Mouse (Mus musculus) liver, embryonic 14.5 days (tissue): Measurements from ENCODE around the gene Nup205. TPM values are rescaled to one million over a fixed set of nuclear protein-coding genes. Genes with fewer than 3 reads are reported as not detected.

ENCODE experiments used
- ATAC-seq: fragments of 200-750 bp; cut with Nextera tagmentation; 2 replicates; pipeline ENCODE4 v1.8.0; 2017; ENCODE audit warnings: moderate number of reproducible peaks, mild to moderate bottlenecking, moderate library complexity; ENCODE audit not compliant: insufficient read depth
- DNase-seq, 3 experiments: peaks; one replicate each; pipeline ENCODE4 v3.0.0-alpha.2; 2012 to 2013; ENCODE audit warnings: low read depth in 3 of 3, low spot score in 3 of 3
- H3K27ac ChIP-seq: fragments of 300-500 bp; sonication (generic); 2 replicates; pipeline ENCODE4 v1.5.1; 2014; ENCODE audit warnings: moderate library complexity, mild to moderate bottlenecking, control low read depth, inconsistent platforms
- H3K27me3 ChIP-seq: fragments of 300-500 bp; sonication (generic); 2 replicates; pipeline ENCODE4 v1.6.1; 2014; ENCODE audit warnings: mild to moderate bottlenecking, low read length, moderate library complexity; ENCODE audit not compliant: control insufficient read depth, insufficient read depth
- H3K36me3 ChIP-seq: fragments of 300-500 bp; sonication (generic); replicated peaks from 2 replicates; pipeline ENCODE4 v1.6.1; 2014; ENCODE audit warnings: low read depth; ENCODE audit not compliant: control insufficient read depth, insufficient read depth
- H3K4me1 ChIP-seq, 2 experiments: fragments of 200-500 bp in 1 of 2; fragments of 300-500 bp in 1 of 2; sonication (generic) in 1 of 2; replicated peaks; 2 replicates each; pipeline ENCODE4 v1.6.1; 2012 to 2014; ENCODE audit warnings: antibody characterized with exemption in 1 of 2, inconsistent platforms in 1 of 2, low read length in 1 of 2; ENCODE audit not compliant: control insufficient read depth in 2 of 2, insufficient read depth in 2 of 2
- H3K4me2 ChIP-seq: fragments of 300-500 bp; sonication (generic); 2 replicates; pipeline ENCODE4 v1.6.1; 2014; ENCODE audit warnings: low read depth, mild to moderate bottlenecking, control low read depth, moderate library complexity
- H3K4me3 ChIP-seq, 2 experiments: fragments of 200-500 bp in 1 of 2; fragments of 300-500 bp in 1 of 2; sonication (generic) in 1 of 2; 2 replicates each; pipeline ENCODE4 v1.5.1; 2012 to 2014; ENCODE audit warnings: low read depth in 2 of 2, low read length in 2 of 2, mild to moderate bottlenecking in 2 of 2, control low read depth in 1 of 2, inconsistent platforms in 1 of 2, moderate library complexity in 1 of 2; ENCODE audit not compliant: insufficient read depth in 1 of 2
- H3K9ac ChIP-seq: fragments of 300-500 bp; sonication (generic); replicated peaks from 2 replicates; pipeline ENCODE4 v1.6.1; 2014; ENCODE audit warnings: mild to moderate bottlenecking, control low read depth, moderate library complexity
- H3K9me3 ChIP-seq: fragments of 300-500 bp; sonication (generic); 2 replicates; pipeline ENCODE4 v1.6.1; 2016; ENCODE audit warnings: low read length, mixed read lengths; ENCODE audit not compliant: control insufficient read depth
- CTCF ChIP-seq: IDR thresholded peaks from 2 replicates; pipeline ENCODE4 v1.5.1; 2016; ENCODE audit warnings: antibody characterized with exemption, low read depth, control low read depth
- EP300 ChIP-seq: IDR thresholded peaks from 2 replicates; pipeline ENCODE4 v1.6.1; 2016; ENCODE audit warnings: antibody characterized with exemption, low read depth
- WGBS: fragments of 180-500 bp; shearing (Covaris S2); extraction: QIAGEN DNeasy Blood & Tissue Kit; methylation state at CpG from one replicate; pipeline ENCODE4 v1.1.7; 2014; ENCODE audit not compliant: insufficient replicate concordance; 5-methylcytosine and 5-hydroxymethylcytosine counted together
- polyA plus RNA-seq, 2 experiments: library from polyadenylated mRNA; depleted of rRNA in 1 of 2; stranded (reverse) in 1 of 2; unstranded in 1 of 2; fragments of >200 nt; fragmentation: Nextera tagmentation in 1 of 2; extraction: Ambion mirVana in 1 of 2; gene quantifications; 2 replicates each; pipeline versions ENCODE4 v1.2.1 to v1.2.3; 2012 to 2014

Gene Nup205
- polyA plus RNA-seq, 2 experiments = 19.3 to 22.3 TPM

GRCm38 (mm10) chr6:35259526-35259925, 82.3 kb downstream of the Nup205 start:
- TF ChIP-seq EP300 (no peak), CTCF (no peak)
- DNase-seq = no peak
- no peak for ATAC-seq
- peaks cover 36% of the 10 kb centered on the region for H3K36me3 ChIP-seq
- H3K4me3 ChIP-seq = no peak overlapping the region
- no peaks in the 10 kb centered on the region for H3K27me3 ChIP-seq
- H3K4me1 ChIP-seq = peaks cover 45 to 46% of the 10 kb centered on the region in 2 experiments
- peak overlapping the region; percentile 28 for H3K4me2 ChIP-seq
- H3K9me3 ChIP-seq = no peaks in the 10 kb centered on the region
- peak overlapping the region; percentile 28; the same call in 1 of the 2 replicates for H3K27ac ChIP-seq
- H3K9ac ChIP-seq = peak overlapping the region; percentile 28; the same call in 1 of the 2 replicates
- 60% methylated on average over 5 of the region's 5 CpGs for WGBS

GRCm38 (mm10) chr6:35260531-35260930, 83.3 kb downstream of the Nup205 start:
- TF ChIP-seq EP300 (no peak), CTCF (no peak)
- WGBS = 77% methylated on average over 7 of the region's 7 CpGs
- H3K9ac ChIP-seq = no peak overlapping the region

DNA sequence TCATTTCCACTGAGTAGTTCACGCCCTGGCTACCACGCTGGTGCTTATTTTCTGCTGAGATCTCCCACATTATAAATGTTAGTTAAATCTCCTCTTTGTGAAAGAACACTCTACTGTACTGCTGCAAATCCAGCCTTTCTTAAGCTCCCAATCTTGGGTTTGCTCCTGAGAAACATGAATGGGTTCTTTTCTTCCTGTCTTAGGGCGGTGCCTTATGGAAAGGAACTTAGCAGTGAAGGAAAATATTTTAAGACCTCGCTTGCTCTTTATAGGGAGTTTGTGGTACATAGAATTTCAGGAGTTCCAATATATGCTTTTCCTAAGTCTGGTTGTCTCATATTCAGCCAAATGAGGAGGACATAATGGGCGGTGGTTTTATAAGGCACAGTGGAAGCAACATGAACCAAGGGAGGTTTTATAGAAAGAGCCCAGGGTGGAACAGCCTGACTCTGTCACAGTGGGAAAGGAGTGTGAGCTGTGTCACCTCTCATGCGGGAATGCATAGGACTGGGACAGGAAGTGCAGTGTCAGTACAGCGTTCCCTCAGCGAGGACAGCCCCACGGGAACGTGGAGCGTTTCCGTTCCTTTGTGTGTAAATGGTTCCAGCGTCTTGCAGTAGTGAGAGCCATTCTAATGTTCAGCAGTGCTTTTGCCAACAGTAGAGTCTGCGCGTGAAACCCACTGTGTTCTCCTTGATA, 88.5 kb downstream of the Nup205 start:
- H3K27ac ChIP-seq = no peak overlapping the region
- no peak overlapping the region for H3K9ac ChIP-seq
- peaks cover 5% of the 10 kb centered on the region in 2 experiments; a peak in 3 of 4 replicates for H3K4me1 ChIP-seq
- H3K27me3 ChIP-seq = no peaks in the 10 kb centered on the region
- ATAC-seq (no peak), DNase-seq (no peak)
- no peaks in the 10 kb centered on the region for H3K9me3 ChIP-seq
- TF ChIP-seq CTCF (no peak), EP300 (no peak)
- no peak overlapping the region for H3K4me2 ChIP-seq
- peaks cover 28% of the 10 kb centered on the region for H3K36me3 ChIP-seq
- H3K4me3 ChIP-seq = no peak overlapping the region
- WGBS = 82% methylated on average over 15 of the region's 15 CpGs

More at GRCm38 (mm10) chr6:35260531-35260930, 83.3 kb downstream of the Nup205 start:
- peaks cover 36% of the 10 kb centered on the region for H3K36me3 ChIP-seq
- no peaks in the 10 kb centered on the region for H3K27me3 ChIP-seq
- no peak overlapping the region for H3K27ac ChIP-seq
- H3K4me2 ChIP-seq = no peak overlapping the region
- no peak for DNase-seq
- peaks cover 36 to 37% of the 10 kb centered on the region in 2 experiments for H3K4me1 ChIP-seq
- no peak overlapping the region for H3K4me3 ChIP-seq
- ATAC-seq = no peak
- no peaks in the 10 kb centered on the region for H3K9me3 ChIP-seq

DNA sequence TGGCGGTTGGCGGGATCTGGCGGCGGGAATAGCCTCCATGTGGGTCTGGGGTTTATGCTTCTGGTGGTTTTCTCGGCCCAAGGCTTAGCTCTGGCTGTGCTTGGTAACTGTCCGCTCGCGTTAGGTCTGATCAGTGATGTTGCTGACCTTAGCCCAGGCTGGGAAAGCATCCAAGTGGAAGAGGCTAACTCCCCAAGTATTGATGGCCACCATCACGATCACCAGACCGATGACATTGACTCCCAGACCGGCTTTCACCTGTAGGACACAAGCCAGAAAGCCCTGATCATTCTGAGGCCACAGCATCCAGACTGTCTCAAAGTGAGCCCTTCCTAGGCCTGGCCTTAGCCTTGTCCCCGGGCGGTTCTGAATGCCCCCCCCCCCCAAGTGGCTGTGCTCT, 91.5 kb downstream of the Nup205 start:
- Histone ChIP-seq H3K4me3 (no peak overlapping the region), H3K9me3 (no peaks in the 10 kb centered on the region), H3K9ac (no peak overlapping the region), H3K4me1 (peaks cover 5% of the 10 kb centered on the region in 2 experiments; a peak in 3 of 4 replicates), H3K36me3 (no peaks in the 10 kb centered on the region; the same call in 1 of the 2 replicates), H3K27me3 (no peaks in the 10 kb centered on the region), H3K4me2 (no peak overlapping the region), H3K27ac (no peak overlapping the region)
- ATAC-seq (no peak), DNase-seq (no peak)
- 85% methylated on average over 13 of the region's 13 CpGs for WGBS
- TF ChIP-seq EP300 (no peak), CTCF (no peak)

- no peak overlapping the region for H3K27ac ChIP-seq
- peaks cover 5% of the 10 kb centered on the region in 2 experiments; a peak in 3 of 4 replicates for H3K4me1 ChIP-seq
- no peak for ATAC-seq
- no peak overlapping the region for H3K4me3 ChIP-seq
- WGBS = 60% methylated on average over 13 of the region's 13 CpGs
- DNase-seq = no peak
- no peaks in the 10 kb centered on the region for H3K27me3 ChIP-seq
- no peak overlapping the region for H3K4me2 ChIP-seq
- no peaks in the 10 kb centered on the region for H3K36me3 ChIP-seq
- H3K9me3 ChIP-seq = no peaks in the 10 kb centered on the region
- no peak for TF ChIP-seq CTCF
- H3K9ac ChIP-seq = no peak overlapping the region
Observed at GRCm38 (mm10) chr6:35269643-35270042, 92.4 kb downstream of the Nup205 start.
